Mouse (Mus musculus): ENCODE results near the gene Rassf1. TPM values are rescaled to one million over a fixed set of nuclear protein-coding genes. Genes with fewer than 3 reads are reported as not detected.

Rassf1 gene
- polyA plus RNA-seq, 1 experiment from 2014 or later: 54.1 TPM

- under 1% methylated on average over 41 of the region's 41 CpGs for WGBS
- H3K9me3 ChIP-seq (ENCODE audit: low read depth, low read length): no peaks in the 10 kb centered on the region
- H3K4me2 ChIP-seq: peak overlapping the region; percentile 65
- peak overlapping the region; percentile 84 for H3K4me3 ChIP-seq (ENCODE audit: low read depth, low read length)
- peak overlapping the region; percentile 92 for H3K27ac ChIP-seq (ENCODE audit: low read depth)
- ATAC-seq (ENCODE audit: insufficient read depth) (peak; percentile 82), DNase-seq (peak; percentile 94)
- peak overlapping the region; percentile 89 for H3K9ac ChIP-seq
- H3K4me1 ChIP-seq (ENCODE audit: insufficient read depth): peaks cover 27% of the 10 kb centered on the region
- H3K27me3 ChIP-seq (ENCODE audit: insufficient read depth, low read length): no peaks in the 10 kb centered on the region
- no peak for TF ChIP-seq CTCF (IDR thresholded peaks at IDR 0.05; ENCODE audit: low read depth)
- H3K36me3 ChIP-seq (ENCODE audit: insufficient read depth): peaks cover 50% of the 10 kb centered on the region
Measured at GRCm38 (mm10) chr9:107568331-107569261, 17.2 kb downstream of the Rassf1 start.

GRCm38 (mm10) chr9:107569270-107569669 is 17.9 kb downstream of the Rassf1 start:
- no peak for TF ChIP-seq CTCF (IDR thresholded peaks at IDR 0.05; ENCODE audit: low read depth)

GRCm38 (mm10) chr9:107570016-107570415 is 18.7 kb downstream of the Rassf1 start:
- H3K4me1 ChIP-seq (ENCODE audit: insufficient read depth): peaks cover 21% of the 10 kb centered on the region
- ATAC-seq (ENCODE audit: insufficient read depth): no peak
- peak overlapping the region; percentile 84 for H3K4me3 ChIP-seq (ENCODE audit: low read depth, low read length)
- TF ChIP-seq CTCF (IDR thresholded peaks at IDR 0.05; ENCODE audit: low read depth): peak; percentile 12; the same call in 1 of the 2 replicates
- H3K9me3 ChIP-seq (ENCODE audit: low read depth, low read length): no peaks in the 10 kb centered on the region
- H3K36me3 ChIP-seq (ENCODE audit: insufficient read depth): peaks cover 49% of the 10 kb centered on the region
- WGBS: 24% methylated on average over 13 of the region's 13 CpGs
- DNase-seq: no peak
- no peaks in the 10 kb centered on the region for H3K27me3 ChIP-seq (ENCODE audit: insufficient read depth, low read length)
- H3K27ac ChIP-seq (ENCODE audit: low read depth): peak overlapping the region; percentile 92
- H3K9ac ChIP-seq: peak overlapping the region; percentile 89
- H3K4me2 ChIP-seq: peak overlapping the region; percentile 65

More at GRCm38 (mm10) chr9:107569270-107569669, 17.9 kb downstream of the Rassf1 start:
- Histone ChIP-seq H3K9ac (peak overlapping the region; percentile 89), H3K36me3 (ENCODE audit: insufficient read depth) (peaks cover 52% of the 10 kb centered on the region), H3K4me2 (peak overlapping the region; percentile 65), H3K9me3 (ENCODE audit: low read depth, low read length) (no peaks in the 10 kb centered on the region), H3K27ac (ENCODE audit: low read depth) (peak overlapping the region; percentile 92), H3K4me1 (ENCODE audit: insufficient read depth) (peaks cover 21% of the 10 kb centered on the region), H3K27me3 (ENCODE audit: insufficient read depth, low read length) (no peaks in the 10 kb centered on the region), H3K4me3 (ENCODE audit: low read depth, low read length) (peak overlapping the region; percentile 84)
- WGBS: under 1% methylated on average over 23 of the region's 23 CpGs
- ATAC-seq (ENCODE audit: insufficient read depth) (peak; percentile 18), DNase-seq (peak; percentile 55)

DNA sequence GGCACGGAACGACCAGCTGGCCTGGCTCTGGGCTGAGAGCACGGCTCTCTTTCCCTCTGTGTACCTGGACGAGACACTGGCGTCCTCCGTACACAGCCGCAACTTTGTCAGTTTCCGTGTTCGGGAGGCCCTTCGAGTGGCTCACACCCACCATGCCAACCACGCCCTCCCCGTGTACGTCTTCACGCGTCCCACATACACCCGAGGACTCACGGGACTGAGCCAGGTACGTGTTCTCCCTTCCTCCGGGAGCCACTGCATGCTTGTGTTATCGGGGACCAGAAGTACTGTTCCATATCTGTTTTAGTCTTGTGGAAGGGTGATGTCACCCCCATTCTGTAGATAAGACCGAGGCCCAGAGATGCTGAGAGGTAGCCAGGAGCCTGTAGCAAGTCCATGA is 19.5 kb downstream of the Rassf1 start:
- Histone ChIP-seq H3K9ac (peak overlapping the region; percentile 89), H3K4me3 (ENCODE audit: low read depth, low read length) (peak overlapping the region; percentile 84), H3K27ac (ENCODE audit: low read depth) (peak overlapping the region; percentile 92), H3K36me3 (ENCODE audit: insufficient read depth) (peaks cover 43% of the 10 kb centered on the region), H3K4me1 (ENCODE audit: insufficient read depth) (peaks cover 23% of the 10 kb centered on the region), H3K4me2 (peak overlapping the region; percentile 65), H3K27me3 (ENCODE audit: insufficient read depth, low read length) (no peaks in the 10 kb centered on the region), H3K9me3 (ENCODE audit: low read depth, low read length) (no peaks in the 10 kb centered on the region)
- ATAC-seq (ENCODE audit: insufficient read depth): no peak
- DNase-seq: no peak
- WGBS: 84% methylated on average over 21 of the region's 21 CpGs
- no peak for TF ChIP-seq CTCF (IDR thresholded peaks at IDR 0.05; ENCODE audit: low read depth)

GRCm38 (mm10) chr9:107571534-107572326 is 20.4 kb downstream of the Rassf1 start:
- ATAC-seq (ENCODE audit: insufficient read depth) (no peak), DNase-seq (no peak)
- Histone ChIP-seq H3K4me1 (ENCODE audit: insufficient read depth) (peaks cover 29% of the 10 kb centered on the region), H3K4me2 (peak overlapping the region; percentile 65), H3K27ac (ENCODE audit: low read depth) (peak overlapping the region; percentile 36; the same call in 1 of the 2 replicates), H3K9me3 (ENCODE audit: low read depth, low read length) (no peaks in the 10 kb centered on the region), H3K27me3 (ENCODE audit: insufficient read depth, low read length) (no peaks in the 10 kb centered on the region), H3K4me3 (ENCODE audit: low read depth, low read length) (peak overlapping the region; percentile 84; the same call in 1 of the 2 replicates), H3K9ac (peak overlapping the region; percentile 89; the same call in 1 of the 2 replicates), H3K36me3 (ENCODE audit: insufficient read depth) (peaks cover 43% of the 10 kb centered on the region)
- no peak for TF ChIP-seq CTCF (IDR thresholded peaks at IDR 0.05; ENCODE audit: low read depth)
- WGBS: 84% methylated on average over 22 of the region's 22 CpGs

- TF ChIP-seq CTCF (IDR thresholded peaks at IDR 0.05; ENCODE audit: low read depth): no peak
- Histone ChIP-seq H3K4me2 (no peak overlapping the region), H3K9me3 (ENCODE audit: low read depth, low read length) (no peaks in the 10 kb centered on the region), H3K9ac (no peak overlapping the region), H3K27ac (ENCODE audit: low read depth) (no peak overlapping the region), H3K4me1 (ENCODE audit: insufficient read depth) (peaks cover 30% of the 10 kb centered on the region), H3K4me3 (ENCODE audit: low read depth, low read length) (no peak overlapping the region), H3K36me3 (ENCODE audit: insufficient read depth) (peaks cover 43% of the 10 kb centered on the region), H3K27me3 (ENCODE audit: insufficient read depth, low read length) (no peaks in the 10 kb centered on the region)
- no peak for DNase-seq
- ATAC-seq (ENCODE audit: insufficient read depth): no peak
- 95% methylated on average over 2 of the region's 2 CpGs for WGBS
Measured at GRCm38 (mm10) chr9:107572327-107572662, 20.9 kb downstream of the Rassf1 start.
